Mouse (Mus musculus) hindbrain, embryonic 13.5 days (tissue): Measurements from ENCODE around the gene Phlda2. TPM values are rescaled to one million over a fixed set of nuclear protein-coding genes. Genes with fewer than 3 reads are reported as not detected.

ENCODE experiments used
- ATAC-seq: fragments of 200-750 bp; cut with Nextera tagmentation; 2 replicates; pipeline ENCODE4 v1.8.0; 2017; ENCODE audit warnings: moderate TSS enrichment; ENCODE audit not compliant: low FRiP score
- H3K27ac ChIP-seq: fragments of 300-500 bp; sonication (generic); 2 replicates; pipeline ENCODE4 v1.5.1; 2015; ENCODE audit warnings: inconsistent platforms, mild to moderate bottlenecking, moderate library complexity
- H3K27me3 ChIP-seq: fragments of 300-500 bp; sonication (generic); 2 replicates; pipeline ENCODE4 v1.6.1; 2015; ENCODE audit warnings: mild to moderate bottlenecking, inconsistent platforms
- H3K36me3 ChIP-seq: fragments of 300-500 bp; sonication (generic); 2 replicates; pipeline ENCODE4 v1.6.1; 2015; ENCODE audit warnings: mild to moderate bottlenecking, inconsistent platforms
- H3K4me1 ChIP-seq: fragments of 300-500 bp; sonication (generic); replicated peaks from 2 replicates; pipeline ENCODE4 v1.6.1; 2015; ENCODE audit warnings: inconsistent platforms
- H3K4me2 ChIP-seq: fragments of 300-500 bp; sonication (generic); 2 replicates; pipeline ENCODE4 v1.6.1; 2015; ENCODE audit warnings: inconsistent platforms, mild to moderate bottlenecking, moderate library complexity
- H3K4me3 ChIP-seq: fragments of 300-500 bp; sonication (generic); 2 replicates; pipeline ENCODE4 v1.5.1; 2015; ENCODE audit warnings: mild to moderate bottlenecking, inconsistent platforms
- H3K9ac ChIP-seq: fragments of 300-500 bp; sonication (generic); 2 replicates; pipeline ENCODE4 v1.6.1; 2015; ENCODE audit warnings: mild to moderate bottlenecking, inconsistent platforms
- H3K9me3 ChIP-seq: fragments of 300-500 bp; sonication (generic); 2 replicates; pipeline ENCODE4 v1.6.1; 2016; ENCODE audit warnings: inconsistent platforms
- WGBS: fragments of 180-500 bp; shearing (Covaris S2); methylation state at CpG from one replicate; pipeline ENCODE4 v1.1.7; 2015; 5-methylcytosine and 5-hydroxymethylcytosine counted together
- polyA plus RNA-seq: library from polyadenylated mRNA; unstranded; fragments of >200 nt; fragmentation: Nextera tagmentation; extraction: Ambion mirVana; gene quantifications from 2 replicates; pipeline ENCODE4 v1.2.1, GENCODE M21; 2015

Gene Phlda2
- polyA plus RNA-seq, 1 experiment from 2014 or later = 0.53 TPM

DNA sequence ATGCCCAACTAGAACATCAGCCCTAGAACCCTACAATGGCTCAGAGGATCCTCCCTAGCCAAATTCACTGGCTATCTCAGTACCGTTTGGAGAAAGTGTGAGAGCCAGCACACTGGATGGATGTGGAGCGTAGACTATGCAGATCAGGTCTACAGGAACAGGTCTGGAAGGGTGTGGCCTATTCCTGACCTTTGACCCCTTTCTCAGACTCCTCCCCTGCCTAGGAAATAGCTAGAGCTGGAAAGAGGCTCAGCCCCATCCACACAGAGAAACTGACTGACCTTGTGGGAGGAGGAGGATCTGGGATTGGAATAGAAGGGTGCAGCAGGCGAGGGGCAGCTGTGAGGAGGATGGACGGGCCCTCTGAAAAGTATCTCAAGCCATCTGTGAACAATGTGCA, 4.4 kb downstream of the Phlda2 start:
- Histone ChIP-seq H3K4me3 (no peak overlapping the region), H3K4me1 (peaks cover 15% of the 10 kb centered on the region), H3K4me2 (no peak overlapping the region), H3K27me3 (peaks cover 58% of the 10 kb centered on the region), H3K9me3 (no peaks in the 10 kb centered on the region), H3K27ac (no peak overlapping the region), H3K9ac (no peak overlapping the region), H3K36me3 (no peaks in the 10 kb centered on the region)
- WGBS = 86% methylated on average over 4 of the region's 4 CpGs
- no peak for ATAC-seq

- WGBS = 89% methylated on average over 8 of the region's 8 CpGs
- Histone ChIP-seq H3K9ac (no peak overlapping the region), H3K4me1 (no peaks in the 10 kb centered on the region)
Observed at GRCm38 (mm10) chr7:143495104-143495961, 7.6 kb downstream of the Phlda2 start.

GRCm38 (mm10) chr7:143493616-143494126, 9.3 kb downstream of the Phlda2 start:
- no peaks in the 10 kb centered on the region for H3K4me1 ChIP-seq
- no peak overlapping the region for H3K4me2 ChIP-seq
- WGBS = 89% methylated on average over 6 of the region's 6 CpGs
- H3K27me3 ChIP-seq = peaks cover 37% of the 10 kb centered on the region
- no peaks in the 10 kb centered on the region for H3K36me3 ChIP-seq
- H3K9ac ChIP-seq = no peak overlapping the region
- no peak overlapping the region for H3K4me3 ChIP-seq
- ATAC-seq = no peak
- H3K27ac ChIP-seq = no peak overlapping the region
- H3K9me3 ChIP-seq = no peaks in the 10 kb centered on the region

More at GRCm38 (mm10) chr7:143495104-143495961, 7.6 kb downstream of the Phlda2 start:
- Histone ChIP-seq H3K27me3 (peaks cover 40% of the 10 kb centered on the region), H3K36me3 (no peaks in the 10 kb centered on the region), H3K27ac (no peak overlapping the region), H3K4me3 (no peak overlapping the region), H3K9me3 (no peaks in the 10 kb centered on the region), H3K4me2 (no peak overlapping the region)
- no peak for ATAC-seq

GRCm38 (mm10) chr7:143489735-143490134, 13.2 kb downstream of the Phlda2 start:
- Histone ChIP-seq H3K9me3 (no peaks in the 10 kb centered on the region), H3K36me3 (no peaks in the 10 kb centered on the region), H3K27me3 (peaks cover 36% of the 10 kb centered on the region), H3K4me1 (no peaks in the 10 kb centered on the region), H3K4me2 (no peak overlapping the region), H3K9ac (no peak overlapping the region), H3K27ac (no peak overlapping the region), H3K4me3 (no peak overlapping the region)
- 84% methylated on average over 6 of the region's 6 CpGs for WGBS
- ATAC-seq = no peak

GRCm38 (mm10) chr7:143482541-143482940, 20.4 kb downstream of the Phlda2 start:
- H3K27me3 ChIP-seq = peaks cover 16% of the 10 kb centered on the region; the same call in 1 of the 2 replicates
- H3K36me3 ChIP-seq = no peaks in the 10 kb centered on the region
- no peak overlapping the region for H3K9ac ChIP-seq
- peaks cover 6% of the 10 kb centered on the region; the same call in 1 of the 2 replicates for H3K4me1 ChIP-seq
- H3K4me3 ChIP-seq = no peak overlapping the region
- no peak overlapping the region for H3K27ac ChIP-seq
- WGBS = 12% methylated on average over 6 of the region's 6 CpGs
- H3K4me2 ChIP-seq = no peak overlapping the region
- no peak for ATAC-seq
- H3K9me3 ChIP-seq = no peaks in the 10 kb centered on the region

DNA sequence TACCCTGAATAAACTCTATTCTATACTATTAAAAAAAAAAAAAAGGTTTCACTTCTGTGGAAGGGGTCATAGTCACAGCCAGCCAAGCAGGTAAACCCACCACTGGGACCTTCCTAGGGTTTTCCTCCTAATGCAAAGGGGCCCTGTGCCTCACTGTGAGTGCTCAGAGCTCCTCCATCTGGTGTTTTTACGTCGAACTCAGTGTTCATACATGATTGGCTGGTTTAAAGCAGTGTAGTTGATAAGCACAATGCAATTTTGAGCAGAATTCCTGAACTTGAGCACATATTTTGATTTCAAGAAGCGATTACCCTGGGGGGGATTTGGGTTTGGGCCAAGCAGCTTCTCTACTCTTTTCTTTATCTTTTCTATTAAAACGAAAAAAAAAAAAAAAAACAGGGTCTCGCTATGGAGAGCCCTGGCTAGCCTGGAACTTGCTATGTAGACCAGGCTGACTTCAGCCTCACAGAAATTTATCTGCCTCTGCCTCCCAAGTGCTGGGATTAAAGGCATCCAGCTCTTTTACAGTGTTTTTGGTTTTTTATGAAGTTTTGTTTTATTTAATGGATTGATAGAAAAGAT, 21.1 kb downstream of the Phlda2 start:
- no peak overlapping the region for H3K4me3 ChIP-seq
- no peaks in the 10 kb centered on the region for H3K36me3 ChIP-seq
- peaks cover 6% of the 10 kb centered on the region; the same call in 1 of the 2 replicates for H3K4me1 ChIP-seq
- no peak for ATAC-seq
- peaks cover 16% of the 10 kb centered on the region; the same call in 1 of the 2 replicates for H3K27me3 ChIP-seq
- 52% methylated on average over 5 of the region's 5 CpGs for WGBS
- no peak overlapping the region for H3K27ac ChIP-seq
- no peak overlapping the region for H3K9ac ChIP-seq
- H3K9me3 ChIP-seq = no peaks in the 10 kb centered on the region
- H3K4me2 ChIP-seq = no peak overlapping the region

DNA sequence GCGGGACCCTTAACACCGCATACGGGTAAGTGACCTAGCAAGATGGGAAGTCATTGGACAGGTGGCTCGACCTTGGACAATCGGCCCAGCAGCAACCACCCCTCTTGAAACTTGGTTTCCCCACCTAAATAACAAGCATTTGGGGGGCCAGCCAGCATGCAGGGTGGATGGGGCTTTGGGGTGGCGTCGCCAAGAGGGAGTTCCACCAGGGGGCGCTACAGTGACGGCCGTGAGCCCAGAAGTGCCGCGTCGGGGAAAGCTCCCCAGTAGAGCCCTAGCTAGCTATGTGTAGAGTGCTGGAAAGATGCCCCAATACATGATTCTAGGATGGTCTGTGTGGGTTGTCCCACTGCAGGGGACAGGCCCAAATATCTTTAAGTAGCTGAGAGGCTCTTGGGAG, 22.5 kb downstream of the Phlda2 start:
- WGBS = 24% methylated on average over 13 of the region's 13 CpGs
- Histone ChIP-seq H3K4me2 (no peak overlapping the region), H3K4me3 (no peak overlapping the region), H3K27ac (no peak overlapping the region), H3K4me1 (peaks cover 6% of the 10 kb centered on the region; the same call in 1 of the 2 replicates), H3K9me3 (no peaks in the 10 kb centered on the region), H3K36me3 (no peaks in the 10 kb centered on the region), H3K9ac (no peak overlapping the region), H3K27me3 (peaks cover 15% of the 10 kb centered on the region; the same call in 1 of the 2 replicates)
- no peak for ATAC-seq

DNA sequence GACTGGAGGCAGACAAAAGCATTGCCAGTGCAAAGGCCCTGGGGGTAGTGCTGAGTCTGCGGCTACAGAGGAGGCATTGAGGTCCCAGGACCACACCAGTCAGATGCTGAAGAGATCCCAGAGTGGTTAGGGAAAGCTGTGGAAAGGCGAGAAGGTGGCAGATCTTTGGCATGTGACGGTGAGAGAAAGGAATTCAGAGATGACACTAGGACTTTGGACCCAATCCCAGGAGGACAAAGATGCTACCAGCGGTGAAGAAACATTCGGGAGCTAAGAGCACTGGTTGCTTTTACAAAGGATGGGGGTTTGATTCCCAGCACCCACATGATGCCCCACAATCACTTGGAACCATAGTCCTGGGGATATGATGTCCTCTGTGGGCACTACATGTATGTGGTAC, 25.1 kb downstream of the Phlda2 start:
- Histone ChIP-seq H3K27ac (no peak overlapping the region), H3K9me3 (no peaks in the 10 kb centered on the region), H3K9ac (no peak overlapping the region), H3K4me2 (no peak overlapping the region), H3K36me3 (no peaks in the 10 kb centered on the region), H3K27me3 (peaks cover 15% of the 10 kb centered on the region; the same call in 1 of the 2 replicates), H3K4me1 (peaks cover 5% of the 10 kb centered on the region; the same call in 1 of the 2 replicates), H3K4me3 (no peak overlapping the region)
- 89% methylated on average over 5 of the region's 5 CpGs for WGBS
- ATAC-seq = no peak

GRCm38 (mm10) chr7:143476702-143477335, 26.1 kb downstream of the Phlda2 start:
- ATAC-seq = no peak
- H3K9ac ChIP-seq = no peak overlapping the region
- H3K4me3 ChIP-seq = no peak overlapping the region
- no peaks in the 10 kb centered on the region for H3K4me1 ChIP-seq
- no peaks in the 10 kb centered on the region for H3K9me3 ChIP-seq
- peaks cover 15% of the 10 kb centered on the region; the same call in 1 of the 2 replicates for H3K27me3 ChIP-seq
- H3K27ac ChIP-seq = no peak overlapping the region
- WGBS = 86% methylated on average over 3 of the region's 3 CpGs
- no peak overlapping the region for H3K4me2 ChIP-seq
- no peaks in the 10 kb centered on the region for H3K36me3 ChIP-seq

GRCm38 (mm10) chr7:143475876-143476275, 27.1 kb downstream of the Phlda2 start:
- ATAC-seq = no peak
- WGBS = 78% methylated on average over 11 of the region's 11 CpGs
- H3K27me3 ChIP-seq = peaks cover 12% of the 10 kb centered on the region
- H3K36me3 ChIP-seq = no peaks in the 10 kb centered on the region
- H3K9ac ChIP-seq = no peak overlapping the region
- no peak overlapping the region for H3K4me3 ChIP-seq
- no peaks in the 10 kb centered on the region for H3K9me3 ChIP-seq
- no peak overlapping the region for H3K4me2 ChIP-seq
- no peak overlapping the region for H3K27ac ChIP-seq
- no peaks in the 10 kb centered on the region for H3K4me1 ChIP-seq

DNA sequence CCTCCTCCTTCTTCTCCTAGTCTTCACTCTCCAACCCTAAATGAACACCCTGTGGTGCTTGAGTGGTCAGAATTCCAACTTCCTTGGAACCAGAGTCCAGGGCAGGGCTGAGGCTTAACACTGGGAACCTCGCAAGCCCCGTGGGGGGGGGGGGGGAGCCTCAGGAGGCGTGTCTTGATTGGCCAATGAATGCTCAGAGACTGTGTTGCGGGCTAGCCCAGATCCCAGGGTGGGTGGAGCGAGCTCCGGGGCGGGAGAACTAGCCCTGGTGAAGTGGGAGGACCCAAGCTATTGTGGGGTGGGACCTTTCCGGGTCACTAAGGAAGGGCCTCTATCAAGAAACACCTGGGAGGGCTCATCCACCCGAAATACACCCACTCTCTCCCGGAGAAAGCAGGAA, 28.1 kb downstream of the Phlda2 start:
- no peaks in the 10 kb centered on the region for H3K9me3 ChIP-seq
- no peak for ATAC-seq
- H3K4me1 ChIP-seq = no peaks in the 10 kb centered on the region
- no peak overlapping the region for H3K4me3 ChIP-seq
- no peaks in the 10 kb centered on the region for H3K36me3 ChIP-seq
- peaks cover 11% of the 10 kb centered on the region for H3K27me3 ChIP-seq
- no peak overlapping the region for H3K4me2 ChIP-seq
- WGBS = 31% methylated on average over 10 of the region's 10 CpGs
- no peak overlapping the region for H3K9ac ChIP-seq
- no peak overlapping the region for H3K27ac ChIP-seq
